In genomic region chr1:131051073-131051472, GRCm38 (mm10) we compare ENCODE assay signal across 1 mouse cellular context.
TF ChIP-seq lines count a peak whose summit lies in the region.

No protein-coding gene starts in this region.

TF ChIP-seq in CH12.LX, 34 proteins besides CTCF, POLR2A, EP300 and RAD21:
- TF ChIP-seq ZKSCAN1 (IDR thresholded peaks at IDR 0.05; ENCODE audit: borderline replicate concordance, low read depth, low read length) (peak; percentile 35; the same call in 1 of the 2 replicates), ELF1 (IDR thresholded peaks at IDR 0.05; ENCODE audit: low read depth, low read length) (0 out of 2 replicates have a peak, but pooled peaks have one; percentile 2), UBTF (IDR thresholded peaks at IDR 0.05; ENCODE audit: low read depth, low read length) (0 out of 2 replicates have a peak, but pooled peaks have one; percentile 63), ZC3H11A (IDR thresholded peaks at IDR 0.05; ENCODE audit: low read depth, low read length) (no peak), KAT2A (IDR thresholded peaks at IDR 0.05; ENCODE audit: insufficient replicate concordance, low read length) (no peak), MXI1 (IDR thresholded peaks at IDR 0.05; ENCODE audit: low read depth, low read length) (no peak; the same call in 1 of the 2 replicates), MEF2A (IDR thresholded peaks at IDR 0.05; ENCODE audit: borderline replicate concordance, low read depth, low read length) (no peak), USF2 (conservative IDR thresholded peaks at IDR 0.05; ENCODE audit: low read depth, low read length) (no peak), GABPA (IDR thresholded peaks at IDR 0.05; ENCODE audit: insufficient replicate concordance, low read depth, low read length) (no peak), ZMIZ1 (IDR thresholded peaks at IDR 0.05; ENCODE audit: low read depth, low read length) (no peak), CHD2 (IDR thresholded peaks at IDR 0.05; ENCODE audit: low read length) (peak; percentile 86), SIN3A (IDR thresholded peaks at IDR 0.05; ENCODE audit: low read length) (no peak; the same call in 1 of the 2 replicates), ETS1 (conservative IDR thresholded peaks at IDR 0.05; ENCODE audit: low read depth, low read length) (peak; percentile 64; the same call in 1 of the 2 replicates), E2F4 (IDR thresholded peaks at IDR 0.05; ENCODE audit: insufficient replicate concordance, low read depth, low read length) (no peak), BHLHE40 (IDR thresholded peaks at IDR 0.05; ENCODE audit: low read depth, low read length) (peak; percentile 83), PAX5 (IDR thresholded peaks at IDR 0.05; ENCODE audit: low read length) (no peak), JUND (conservative IDR thresholded peaks at IDR 0.05; ENCODE audit: low read depth, low read length) (no peak), USF1 (IDR thresholded peaks at IDR 0.05; ENCODE audit: low read depth, low read length) (no peak), HCFC1 (IDR thresholded peaks at IDR 0.05; ENCODE audit: low read depth, low read length) (no peak), RCOR1 (conservative IDR thresholded peaks at IDR 0.05; ENCODE audit: low read depth, low read length) (no peak), MYC (IDR thresholded peaks at IDR 0.05; ENCODE audit: low read depth, low read length) (peak; percentile 14; the same call in 1 of the 2 replicates), NRF1 (IDR thresholded peaks at IDR 0.05; ENCODE audit: low read depth, low read length) (no peak), NELFE (IDR thresholded peaks at IDR 0.05; ENCODE audit: low read depth, low read length) (no peak), ZNF384 (IDR thresholded peaks at IDR 0.05; ENCODE audit: low read depth, low read length) (no peak), CHD1 (IDR thresholded peaks at IDR 0.05; ENCODE audit: low read depth, low read length) (no peak; the same call in 1 of the 2 replicates), IRF4 (IDR thresholded peaks at IDR 0.05; ENCODE audit: low read depth, low read length) (0 out of 2 replicates have a peak, but pooled peaks have one; percentile 8), MAX (IDR thresholded peaks at IDR 0.05; ENCODE audit: low read length) (no peak; the same call in 1 of the 2 replicates), TCF12 (IDR thresholded peaks at IDR 0.05; ENCODE audit: low read depth, low read length) (no peak; the same call in 1 of the 2 replicates)
